Mouse (Mus musculus): ENCODE data around the gene Irgq.

Gene Irgq

DNA sequence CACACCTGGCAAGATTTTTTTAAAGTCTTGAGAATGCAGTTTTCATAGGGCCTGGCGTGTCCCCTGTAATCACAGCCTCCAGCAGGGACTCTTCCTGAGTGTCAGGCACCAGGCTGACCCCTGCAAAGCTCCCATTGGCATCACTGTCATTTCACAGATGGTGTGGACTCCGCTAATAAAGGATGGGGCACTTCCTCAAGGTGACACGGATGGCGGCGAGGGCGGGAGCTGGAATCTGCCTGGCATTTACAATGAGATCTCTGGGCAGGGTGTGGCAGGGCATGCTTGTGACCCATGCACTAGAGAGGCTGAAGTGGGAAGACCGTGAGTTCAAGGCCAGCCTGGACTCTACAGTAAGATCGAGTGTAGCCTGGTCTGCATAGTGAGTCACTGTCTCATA is 42.2 kb upstream of the Irgq start:
- Histone ChIP-seq H3K27me3 (ENCODE audit: insufficient read depth, low read length) (peaks cover 31% of the 10 kb centered on the region), H3K36me3 (ENCODE audit: insufficient read depth, low read length) (no peaks in the 10 kb centered on the region), H3K4me3 (replicated peaks; ENCODE audit: low read length) (no peak overlapping the region), H3K9me3 (ENCODE audit: low read length) (no peaks in the 10 kb centered on the region), H3K4me1 (replicated peaks; ENCODE audit: low read depth, low read length) (peaks cover 50% of the 10 kb centered on the region)
- no peak for TF ChIP-seq POU5F1 (IDR thresholded peaks at IDR 0.05; ENCODE audit: borderline replicate concordance, low read length)
- no peak for TF ChIP-seq CTCF (conservative IDR thresholded peaks at IDR 0.05; ENCODE audit: low read length)
- TF ChIP-seq NANOG (IDR thresholded peaks at IDR 0.05; ENCODE audit: borderline replicate concordance, low read length): no peak

DNA sequence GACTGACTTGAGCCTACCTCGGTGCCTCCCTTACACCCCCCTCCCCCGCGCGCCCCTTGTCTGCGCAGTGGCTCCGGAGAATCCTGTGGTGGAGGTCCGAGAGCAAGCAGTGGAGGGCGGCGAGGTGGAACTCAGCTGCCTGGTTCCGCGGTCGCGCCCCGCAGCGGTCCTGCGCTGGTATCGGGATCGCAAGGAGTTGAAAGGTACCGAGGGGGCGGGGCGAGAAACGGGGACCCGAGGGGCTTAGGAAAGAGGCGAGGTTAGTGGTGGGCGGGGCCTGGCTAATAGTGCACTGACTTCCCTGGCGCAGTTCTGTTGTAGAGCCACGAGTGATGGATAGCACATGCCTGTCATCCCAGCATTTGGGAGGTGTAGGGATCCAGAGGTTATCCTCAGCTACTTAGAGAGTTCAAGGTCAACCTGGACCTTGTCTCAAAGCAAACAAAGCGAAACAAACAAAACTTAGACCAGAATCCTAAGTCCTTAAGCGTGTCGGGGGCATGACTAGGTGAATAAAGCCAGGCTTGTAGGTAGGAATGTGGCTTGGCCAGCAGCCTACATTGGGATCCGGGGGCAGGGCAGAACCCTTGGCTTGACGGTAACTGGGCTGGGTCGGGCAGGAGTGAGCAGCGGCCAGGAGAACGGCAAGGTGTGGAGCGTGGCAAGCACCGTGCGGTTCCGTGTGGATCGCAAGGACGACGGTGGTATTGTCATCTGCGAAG is 30.5 kb upstream of the Irgq start:
- Histone ChIP-seq H3K9me3 (ENCODE audit: low read length) (0 out of 2 replicates have a peak, but pooled peaks cover 2% of the 10 kb centered on the region), H3K4me1 (replicated peaks; ENCODE audit: low read depth, low read length) (peaks cover 88% of the 10 kb centered on the region), H3K36me3 (ENCODE audit: insufficient read depth, low read length) (no peaks in the 10 kb centered on the region), H3K27me3 (ENCODE audit: insufficient read depth, low read length) (peaks cover 40% of the 10 kb centered on the region), H3K4me3 (replicated peaks; ENCODE audit: low read length) (peak overlapping the region; percentile 79)
- TF ChIP-seq NANOG (IDR thresholded peaks at IDR 0.05; ENCODE audit: borderline replicate concordance, low read length): no peak
- TF ChIP-seq CTCF (conservative IDR thresholded peaks at IDR 0.05; ENCODE audit: low read length): no peak
- TF ChIP-seq POU5F1 (IDR thresholded peaks at IDR 0.05; ENCODE audit: borderline replicate concordance, low read length): no peak

DNA sequence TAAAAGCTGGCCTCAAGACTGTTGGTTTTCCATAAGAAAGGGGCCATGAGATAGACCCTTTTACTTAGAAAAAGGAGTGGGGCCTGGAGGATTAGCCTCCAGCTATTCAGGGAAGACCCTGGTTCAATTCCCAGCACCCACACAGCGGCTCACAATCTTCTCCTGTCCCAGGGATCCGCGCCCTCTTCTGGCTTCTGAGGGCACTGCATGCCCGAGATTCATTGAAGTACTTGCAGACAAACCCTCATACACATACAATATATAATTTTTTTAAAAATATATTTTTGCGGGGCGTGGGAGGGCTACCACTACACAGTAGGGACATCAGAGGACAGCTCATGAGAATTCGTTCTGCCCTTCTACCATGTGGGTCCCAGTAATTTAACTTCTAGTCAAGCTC is 29.6 kb upstream of the Irgq start:
- no peaks in the 10 kb centered on the region for H3K9me3 ChIP-seq (ENCODE audit: low read length)
- H3K27me3 ChIP-seq (ENCODE audit: insufficient read depth, low read length): peaks cover 40% of the 10 kb centered on the region
- H3K4me3 ChIP-seq (replicated peaks; ENCODE audit: low read length): no peak overlapping the region; the same call in 1 of the 2 replicates
- TF ChIP-seq CTCF (conservative IDR thresholded peaks at IDR 0.05; ENCODE audit: low read length) (peak; percentile 92), NANOG (IDR thresholded peaks at IDR 0.05; ENCODE audit: borderline replicate concordance, low read length) (no peak)
- peaks cover 96% of the 10 kb centered on the region for H3K4me1 ChIP-seq (replicated peaks; ENCODE audit: low read depth, low read length)
- H3K36me3 ChIP-seq (ENCODE audit: insufficient read depth, low read length): no peaks in the 10 kb centered on the region

- TF ChIP-seq POU5F1 (IDR thresholded peaks at IDR 0.05; ENCODE audit: borderline replicate concordance, low read length) (no peak), CTCF (conservative IDR thresholded peaks at IDR 0.05; ENCODE audit: low read length) (peak; percentile 59), NANOG (IDR thresholded peaks at IDR 0.05; ENCODE audit: borderline replicate concordance, low read length) (no peak)
- Histone ChIP-seq H3K27me3 (ENCODE audit: insufficient read depth, low read length) (peaks cover 39% of the 10 kb centered on the region), H3K9me3 (ENCODE audit: low read length) (no peaks in the 10 kb centered on the region), H3K4me1 (replicated peaks; ENCODE audit: low read depth, low read length) (peaks cover 98% of the 10 kb centered on the region), H3K36me3 (ENCODE audit: insufficient read depth, low read length) (no peaks in the 10 kb centered on the region), H3K4me3 (replicated peaks; ENCODE audit: low read length) (no peak overlapping the region)
Measured at GRCm38 (mm10) chr7:24501492-24501891, 29.0 kb upstream of the Irgq start.

GRCm38 (mm10) chr7:24504004-24504403 is 26.5 kb upstream of the Irgq start:
- H3K36me3 ChIP-seq (ENCODE audit: insufficient read depth, low read length): peaks cover 6% of the 10 kb centered on the region; the same call in 1 of the 2 replicates
- peaks cover 19% of the 10 kb centered on the region for H3K27me3 ChIP-seq (ENCODE audit: insufficient read depth, low read length)
- H3K9me3 ChIP-seq (ENCODE audit: low read length): no peaks in the 10 kb centered on the region
- H3K4me3 ChIP-seq (replicated peaks; ENCODE audit: low read length): peak overlapping the region; percentile 92
- TF ChIP-seq POU5F1 (IDR thresholded peaks at IDR 0.05; ENCODE audit: borderline replicate concordance, low read length) (no peak), CTCF (conservative IDR thresholded peaks at IDR 0.05; ENCODE audit: low read length) (no peak)
- H3K4me1 ChIP-seq (replicated peaks; ENCODE audit: low read depth, low read length): peaks cover 86% of the 10 kb centered on the region

DNA sequence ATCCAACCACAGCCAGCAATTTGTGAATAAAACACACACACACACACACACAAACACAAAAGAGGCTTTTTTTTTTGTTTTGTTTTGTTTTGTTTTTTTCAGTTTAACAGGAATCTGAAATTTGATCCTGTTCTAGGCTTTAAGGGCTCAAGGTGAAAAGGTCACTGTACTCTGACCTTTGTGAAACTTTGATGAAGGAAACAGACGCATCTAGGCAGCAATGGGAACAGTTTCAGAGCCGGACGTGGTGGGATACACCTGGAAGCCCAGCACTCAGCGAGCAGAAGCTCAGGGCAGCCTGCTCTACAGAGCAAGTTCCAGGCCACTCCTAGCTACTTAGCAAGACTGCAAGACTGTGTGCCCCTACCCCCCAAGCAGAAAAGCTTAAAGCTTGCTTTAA is 25.6 kb upstream of the Irgq start:
- no peaks in the 10 kb centered on the region for H3K9me3 ChIP-seq (ENCODE audit: low read length)
- peaks cover 14% of the 10 kb centered on the region for H3K36me3 ChIP-seq (ENCODE audit: insufficient read depth, low read length)
- peaks cover 86% of the 10 kb centered on the region for H3K4me1 ChIP-seq (replicated peaks; ENCODE audit: low read depth, low read length)
- peak overlapping the region; percentile 92 for H3K4me3 ChIP-seq (replicated peaks; ENCODE audit: low read length)
- peaks cover 11% of the 10 kb centered on the region for H3K27me3 ChIP-seq (ENCODE audit: insufficient read depth, low read length)
- TF ChIP-seq CTCF (conservative IDR thresholded peaks at IDR 0.05; ENCODE audit: low read length) (no peak), POU5F1 (IDR thresholded peaks at IDR 0.05; ENCODE audit: borderline replicate concordance, low read length) (no peak), NANOG (IDR thresholded peaks at IDR 0.05; ENCODE audit: borderline replicate concordance, low read length) (no peak)

- TF ChIP-seq NANOG (IDR thresholded peaks at IDR 0.05; ENCODE audit: borderline replicate concordance, low read length) (no peak), POU5F1 (IDR thresholded peaks at IDR 0.05; ENCODE audit: borderline replicate concordance, low read length) (0 out of 2 replicates have a peak, but pooled peaks have one; percentile 11), CTCF (conservative IDR thresholded peaks at IDR 0.05; ENCODE audit: low read length) (no peak)
Measured at GRCm38 (mm10) chr7:24505447-24506064, 24.9 kb upstream of the Irgq start.

DNA sequence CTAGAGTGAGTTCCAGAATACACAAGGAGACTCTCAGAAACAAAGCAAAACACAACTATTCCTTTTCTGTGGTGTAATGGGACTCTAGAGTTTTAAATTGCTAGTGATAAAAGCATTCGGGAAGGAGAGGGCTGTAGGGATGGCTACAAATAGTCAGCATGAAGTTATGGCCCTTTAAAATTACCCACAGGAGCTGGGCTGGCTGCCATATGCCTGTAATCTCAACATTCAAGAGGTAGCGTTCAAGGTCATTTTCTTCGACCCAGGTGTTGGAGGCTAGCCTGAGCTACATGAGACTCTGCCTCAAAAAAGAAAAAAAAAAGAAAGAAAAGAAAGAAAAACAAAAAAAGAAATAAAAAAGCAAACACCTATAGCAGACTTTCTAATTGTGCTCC is 24.4 kb upstream of the Irgq start:
- Histone ChIP-seq H3K9me3 (ENCODE audit: low read length) (no peaks in the 10 kb centered on the region), H3K4me3 (replicated peaks; ENCODE audit: low read length) (peak overlapping the region; percentile 92), H3K36me3 (ENCODE audit: insufficient read depth, low read length) (peaks cover 26% of the 10 kb centered on the region), H3K4me1 (replicated peaks; ENCODE audit: low read depth, low read length) (peaks cover 88% of the 10 kb centered on the region), H3K27me3 (ENCODE audit: insufficient read depth, low read length) (no peaks in the 10 kb centered on the region)
- no peak for TF ChIP-seq POU5F1 (IDR thresholded peaks at IDR 0.05; ENCODE audit: borderline replicate concordance, low read length)
- TF ChIP-seq CTCF (conservative IDR thresholded peaks at IDR 0.05; ENCODE audit: low read length): no peak

More at GRCm38 (mm10) chr7:24505447-24506064, 24.9 kb upstream of the Irgq start:
- Histone ChIP-seq H3K9me3 (ENCODE audit: low read length) (no peaks in the 10 kb centered on the region), H3K36me3 (ENCODE audit: insufficient read depth, low read length) (peaks cover 21% of the 10 kb centered on the region), H3K4me1 (replicated peaks; ENCODE audit: low read depth, low read length) (peaks cover 86% of the 10 kb centered on the region), H3K27me3 (ENCODE audit: insufficient read depth, low read length) (peaks cover 4% of the 10 kb centered on the region), H3K4me3 (replicated peaks; ENCODE audit: low read length) (peak overlapping the region; percentile 92)
